Mouse (Mus musculus) hindbrain, embryonic 14.5 days (tissue): ENCODE results near the gene Asic5. TPM values are rescaled to one million over a fixed set of nuclear protein-coding genes. Genes with fewer than 3 reads are reported as not detected.
A peak's percentile ranks its signal among the peaks of the same experiment; 100 is the strongest.

Source experiments
- ATAC-seq: fragments of 200-750 bp; cut with Nextera tagmentation; 2 replicates; pipeline ENCODE4 v1.8.0; 2017; ENCODE audit warnings: moderate number of reproducible peaks, mild to moderate bottlenecking, moderate TSS enrichment, moderate library complexity; ENCODE audit not compliant: low FRiP score
- DNase-seq: peaks from one replicate; pipeline ENCODE4 v3.0.0-alpha.2; 2015; ENCODE audit warnings: low spot score
- H3K27ac ChIP-seq: fragments of 300-500 bp; sonication (generic); 2 replicates; pipeline ENCODE4 v1.5.1; 2014; ENCODE audit warnings: mild to moderate bottlenecking, moderate library complexity
- H3K27me3 ChIP-seq: fragments of 300-500 bp; sonication (generic); 2 replicates; pipeline ENCODE4 v1.6.1; 2014; ENCODE audit warnings: mild to moderate bottlenecking, low read length, mixed read lengths; ENCODE audit not compliant: control insufficient read depth, insufficient read depth
- H3K36me3 ChIP-seq: fragments of 300-500 bp; sonication (generic); replicated peaks from 2 replicates; pipeline ENCODE4 v1.6.1; 2014; ENCODE audit not compliant: control insufficient read depth, insufficient read depth
- H3K4me1 ChIP-seq: fragments of 300-500 bp; sonication (generic); replicated peaks from 2 replicates; pipeline ENCODE4 v1.6.1; 2014; ENCODE audit warnings: antibody characterized with exemption, low read length, mixed read lengths; ENCODE audit not compliant: control insufficient read depth, insufficient read depth
- H3K4me2 ChIP-seq: fragments of 300-500 bp; sonication (generic); replicated peaks from 2 replicates; pipeline ENCODE4 v1.6.1; 2014; ENCODE audit warnings: mild to moderate bottlenecking, moderate library complexity
- H3K4me3 ChIP-seq: fragments of 300-500 bp; sonication (generic); replicated peaks from 2 replicates; pipeline ENCODE4 v1.5.1; 2014; ENCODE audit warnings: mild to moderate bottlenecking, low read length
- H3K9ac ChIP-seq: fragments of 300-500 bp; sonication (generic); 2 replicates; pipeline ENCODE4 v1.6.1; 2014
- H3K9me3 ChIP-seq: fragments of 300-500 bp; sonication (generic); 2 replicates; pipeline ENCODE4 v1.6.1; 2016; ENCODE audit warnings: low read length; ENCODE audit not compliant: control insufficient read depth
- WGBS: fragments of 180-500 bp; shearing (Covaris S2); extraction: QIAGEN DNeasy Blood & Tissue Kit; methylation state at CpG from one replicate; pipeline ENCODE4 v1.1.7; 2014; 5-methylcytosine and 5-hydroxymethylcytosine counted together
- polyA plus RNA-seq: library from polyadenylated mRNA; unstranded; fragments of >200 nt; fragmentation: Nextera tagmentation; extraction: Ambion mirVana; gene quantifications from 2 replicates; pipeline ENCODE4 v1.2.1, GENCODE M21; 2014

The Asic5 gene
- polyA plus RNA-seq, 1 experiment from 2014 or later, result not detected

DNA sequence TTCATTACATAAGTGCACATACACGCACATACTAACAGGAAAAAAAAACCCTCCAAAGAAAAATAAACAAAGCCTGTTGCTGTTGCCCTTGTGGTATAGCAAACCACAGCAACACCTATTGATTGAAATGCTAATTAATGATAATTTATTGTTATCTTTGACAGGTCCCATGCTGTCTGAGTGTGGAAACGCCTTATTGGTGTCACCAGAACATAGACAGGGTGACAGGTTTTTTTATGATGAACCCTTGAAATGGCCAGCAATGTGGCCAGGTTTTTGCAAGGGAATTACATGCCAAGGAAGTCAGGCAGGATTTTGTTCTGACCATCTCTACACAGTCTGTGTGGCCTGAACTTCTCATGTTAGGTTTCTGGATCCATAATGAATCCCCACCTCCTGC lies 69.9 kb downstream of the Asic5 start:
- ATAC-seq, result no peak
- 29% methylated on average over 2 of the region's 2 CpGs for WGBS
- no peak overlapping the region for H3K9ac ChIP-seq

DNA sequence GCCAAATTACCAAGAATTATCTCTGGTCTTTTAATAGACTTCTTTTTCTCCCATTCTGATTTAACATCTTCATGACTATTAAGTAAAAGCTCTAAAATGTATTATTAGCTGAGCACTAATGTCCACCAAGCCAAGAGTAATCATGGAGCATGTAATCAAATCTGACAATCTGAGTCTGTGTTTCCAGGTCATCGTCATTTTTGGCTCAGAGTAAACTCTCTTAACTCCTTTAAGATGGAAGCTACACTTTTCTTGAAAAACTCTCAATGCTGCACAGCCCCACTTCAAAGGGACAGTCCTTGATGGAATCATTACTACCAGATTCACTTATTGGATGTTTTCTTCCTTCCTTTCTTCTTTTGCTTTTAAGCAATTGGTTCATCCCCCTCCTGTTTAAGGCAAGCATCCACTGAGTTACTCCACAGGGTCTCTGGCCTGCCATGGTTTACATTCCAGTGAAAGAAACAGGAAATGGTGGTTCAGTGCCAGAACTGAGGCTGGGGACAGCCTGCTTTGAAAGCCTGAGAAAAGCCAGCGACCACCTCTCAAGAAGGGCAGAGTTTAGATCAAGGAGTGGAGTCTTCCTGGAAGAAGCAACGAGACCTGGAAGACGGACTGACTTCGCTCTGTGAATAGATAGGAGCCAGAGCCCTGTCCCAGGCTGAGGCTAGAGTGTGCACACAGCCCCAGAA lies 72.3 kb downstream of the Asic5 start:
- ATAC-seq, result no peak
- H3K27ac ChIP-seq, result no peak overlapping the region
- no peak overlapping the region for H3K9ac ChIP-seq
- H3K4me3 ChIP-seq, result no peak overlapping the region
- WGBS, result 73% methylated on average over 5 of the region's 5 CpGs
- H3K9me3 ChIP-seq, result no peaks in the 10 kb centered on the region
- H3K4me2 ChIP-seq, result no peak overlapping the region
- DNase-seq, result no peak
- peaks cover 8% of the 10 kb centered on the region for H3K36me3 ChIP-seq
- no peaks in the 10 kb centered on the region for H3K4me1 ChIP-seq
- no peaks in the 10 kb centered on the region for H3K27me3 ChIP-seq

More for the DNA sequence above, 69.9 kb downstream of the Asic5 start:
- Histone ChIP-seq H3K4me1 (0 out of 2 replicates have a peak, but pooled peaks cover 2% of the 10 kb centered on the region), H3K27ac (no peak overlapping the region), H3K27me3 (no peaks in the 10 kb centered on the region), H3K9me3 (no peaks in the 10 kb centered on the region), H3K4me3 (no peak overlapping the region), H3K36me3 (peaks cover 5% of the 10 kb centered on the region; the same call in 1 of the 2 replicates), H3K4me2 (no peak overlapping the region)
- DNase-seq, result no peak

GRCm38 (mm10) chr3:82057201-82057600 lies 75.1 kb downstream of the Asic5 start:
- no peak overlapping the region for H3K4me2 ChIP-seq
- DNase-seq (no peak), ATAC-seq (no peak)
- WGBS, result 76% methylated on average over 5 of the region's 5 CpGs
- no peak overlapping the region for H3K9ac ChIP-seq
- no peaks in the 10 kb centered on the region for H3K9me3 ChIP-seq
- H3K27ac ChIP-seq, result no peak overlapping the region
- H3K4me1 ChIP-seq, result peaks cover 10% of the 10 kb centered on the region; the same call in 1 of the 2 replicates
- peaks cover 8% of the 10 kb centered on the region for H3K36me3 ChIP-seq
- H3K27me3 ChIP-seq, result no peaks in the 10 kb centered on the region
- H3K4me3 ChIP-seq, result no peak overlapping the region

DNA sequence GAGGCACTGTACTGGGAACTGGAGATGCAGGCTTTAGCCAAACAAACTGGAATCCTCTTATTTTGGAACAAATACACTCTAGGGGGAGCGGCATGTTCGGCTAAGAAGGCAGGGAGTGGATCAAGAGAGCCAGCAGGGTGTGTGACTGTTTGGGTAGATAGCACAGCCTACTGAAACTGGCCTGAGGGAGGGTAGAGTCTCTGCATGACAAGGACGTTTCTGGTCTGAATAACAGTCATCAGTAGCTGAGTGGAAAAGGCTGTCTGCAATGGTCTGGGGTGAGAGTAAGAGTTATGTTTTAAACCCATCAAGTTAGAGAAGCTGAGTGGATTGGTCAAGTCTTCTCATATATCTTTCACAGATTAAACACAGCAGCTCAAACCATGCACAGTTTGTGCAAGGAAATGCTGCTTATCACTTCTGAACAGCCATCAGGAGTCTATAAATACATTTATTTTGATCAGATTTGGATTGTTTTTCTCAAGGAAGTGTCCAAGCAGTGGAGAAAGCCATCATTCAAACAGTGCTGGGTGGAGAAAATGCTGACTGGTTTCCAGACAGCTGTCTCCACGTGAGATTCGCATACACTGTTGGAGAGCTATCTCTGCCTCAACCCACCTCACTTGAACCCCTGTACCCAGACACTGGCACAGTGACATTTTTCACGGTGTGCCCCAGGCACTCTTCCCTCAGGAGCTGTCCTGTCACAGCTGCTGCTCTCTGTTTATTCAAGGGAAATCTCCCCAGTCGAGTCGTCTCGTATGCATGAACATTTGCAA lies 79.5 kb downstream of the Asic5 start:
- ATAC-seq, result no peak
- DNase-seq, result no peak

GRCm38 (mm10) chr3:82067830-82068229 lies 85.7 kb downstream of the Asic5 start:
- WGBS, result 90% methylated on average over 5 of the region's 5 CpGs
- Histone ChIP-seq H3K4me1 (peaks cover 10% of the 10 kb centered on the region), H3K36me3 (no peaks in the 10 kb centered on the region), H3K4me3 (no peak overlapping the region), H3K9ac (no peak overlapping the region), H3K4me2 (no peak overlapping the region), H3K27me3 (no peaks in the 10 kb centered on the region), H3K9me3 (no peaks in the 10 kb centered on the region), H3K27ac (no peak overlapping the region)
- ATAC-seq (no peak), DNase-seq (no peak)

More for the DNA sequence above, 79.5 kb downstream of the Asic5 start:
- Histone ChIP-seq H3K9ac (no peak overlapping the region), H3K27me3 (no peaks in the 10 kb centered on the region), H3K4me1 (peaks cover 20% of the 10 kb centered on the region), H3K4me2 (no peak overlapping the region), H3K4me3 (no peak overlapping the region), H3K9me3 (no peaks in the 10 kb centered on the region), H3K36me3 (peaks cover 4% of the 10 kb centered on the region), H3K27ac (0 out of 2 replicates have a peak overlapping the region, but pooled peaks have one; percentile 26)
- WGBS, result 39% methylated on average over 9 of the region's 9 CpGs

Other genes starting within 250 kb of the Asic5 start
- gene Ctso, start 49.7 kb upstream of the Asic5 start, polyA plus RNA-seq, result 10.1 and 11.0 TPM in 2 replicates
- gene Tdo2, start 6.1 kb upstream of the Asic5 start, polyA plus RNA-seq, result 0.25 TPM in 1 of 2 replicates, not detected in the other
- 51.7 and 66.4 TPM in 2 replicates for gene Gucy1b1, start 92.4 kb downstream of the Asic5 start, polyA plus RNA-seq
- gene Gucy1a1, start 163.5 kb downstream of the Asic5 start, polyA plus RNA-seq, result 21.9 and 27.8 TPM in 2 replicates